Mouse (Mus musculus) C2C12 (cell line): ENCODE measurements around the gene Spry1. TPM values are rescaled to one million over a fixed set of nuclear protein-coding genes. Genes with fewer than 3 reads are reported as not detected.
"Not testable (repeated sequence)": the region's sequence is repeated elsewhere in the genome, so short reads cannot be mapped to it uniquely, and the experiment has no call there.

Experiments used
- H3K27me3 ChIP-seq: one replicate; pipeline ENCODE4 v1.6.1; 2011; ENCODE audit not compliant: control insufficient read depth, insufficient read depth, insufficient read length
- H3K36me3 ChIP-seq: one replicate; pipeline ENCODE4 v1.6.1; 2011; ENCODE audit not compliant: control insufficient read depth, insufficient read depth
- H3K4me3 ChIP-seq: one replicate; pipeline ENCODE4 v1.5.1; 2011; ENCODE audit warnings: mild to moderate bottlenecking, control low read depth; ENCODE audit not compliant: poor library complexity, insufficient read depth, severe bottlenecking
- H3K79me2 ChIP-seq: one replicate; pipeline ENCODE4 v1.6.1; 2011; ENCODE audit not compliant: control insufficient read depth, insufficient read depth
- H3K79me3 ChIP-seq: one replicate; pipeline ENCODE4 v1.6.1; 2011; ENCODE audit warnings: low read depth, control low read depth
- H3ac ChIP-seq: one replicate; pipeline ENCODE3; 2011; ENCODE audit warnings: low read depth; ENCODE audit not compliant: control insufficient read depth, insufficient read length
- CEBPB ChIP-seq: IDR thresholded peaks from one replicate; pipeline ENCODE4 v1.6.1; 2011; ENCODE audit warnings: low read depth, mild to moderate bottlenecking, control low read depth, moderate library complexity
- CTCF ChIP-seq: IDR thresholded peaks from one replicate; pipeline ENCODE4 v1.5.1; 2011; ENCODE audit not compliant: control insufficient read depth, insufficient read depth, insufficient read length
- FOSL1 ChIP-seq: IDR thresholded peaks from one replicate; pipeline ENCODE4 v1.8.0; 2011; ENCODE audit warnings: mild to moderate bottlenecking, low read length; ENCODE audit not compliant: poor library complexity, insufficient read depth, severe bottlenecking
- MAX ChIP-seq: IDR thresholded peaks from one replicate; pipeline ENCODE4 v1.6.1; 2011; ENCODE audit warnings: mild to moderate bottlenecking, control low read depth
- MYOD1 ChIP-seq: IDR thresholded peaks from one replicate; pipeline ENCODE4 v1.6.1; 2011; ENCODE audit warnings: low read depth; ENCODE audit not compliant: control insufficient read depth, insufficient read length
- MYOG ChIP-seq: IDR thresholded peaks from one replicate; pipeline ENCODE4 v1.6.1; 2011; ENCODE audit not compliant: control insufficient read depth, insufficient read length; ENCODE audit errors: extremely low read depth
- USF1 ChIP-seq: IDR thresholded peaks from one replicate; pipeline ENCODE4 v1.6.1; 2011; ENCODE audit warnings: low read depth, mild to moderate bottlenecking, control low read depth, moderate library complexity
- long read RNA-seq, 2 experiments: library from polyadenylated mRNA; unstranded; transcript quantifications; one replicate each; pipeline ENCODE4 v2.0.0; 2019 to 2020
- polyA plus RNA-seq: library from polyadenylated mRNA; unstranded; fragments of >200 nt; fragmentation: generic; extraction: Trizol; gene quantifications from one replicate; pipeline ENCODE4 v1.2.1, GENCODE M21; 2012; ENCODE audit warnings: missing spikeins

Spry1 gene
- polyA plus RNA-seq, result 1.4 TPM
- long read RNA-seq, experiment 1, partial matches to known transcripts, result 0 of 2 reads
- long read RNA-seq, experiment 1, other reads (novel, unspliced or antisense), result 2 of 2 reads
- long read RNA-seq, experiment 2, partial matches to known transcripts, result 0 of 1 reads
- long read RNA-seq, experiment 2, other reads (novel, unspliced or antisense), result 1 of 1 reads

DNA sequence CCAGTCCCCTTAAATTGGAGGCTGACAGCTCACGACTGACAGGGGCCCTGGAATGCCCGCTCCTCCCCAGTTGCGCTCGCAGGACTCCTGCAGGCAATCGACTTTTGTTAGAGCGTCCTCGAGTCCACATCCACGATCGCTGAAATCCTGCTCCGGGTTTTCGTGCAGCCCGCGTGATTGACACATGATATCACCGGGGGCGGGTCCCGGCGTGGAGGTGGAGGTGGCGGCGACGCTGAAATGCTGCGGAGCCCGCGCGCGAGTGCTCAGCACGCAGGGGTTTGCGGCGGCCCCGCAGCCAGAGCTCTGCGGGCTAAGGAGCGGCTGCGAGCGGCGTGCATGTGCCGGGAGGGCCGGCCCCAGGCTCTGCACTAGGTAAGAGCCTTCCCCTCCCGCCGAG, at the start of gene Spry1:
Gene Spry1, plus strand, starts transcription at position 258 of the 400 bp plus-strand sequence.
- Histone ChIP-seq H3K36me3 (no peaks in the 10 kb centered on the region), H3K79me2 (no peaks in the 10 kb centered on the region), H3ac (peak within 1 kb of the TSS; percentile 54), H3K4me3 (peak within 1 kb of the TSS; percentile 32), H3K79me3 (no peaks in the 10 kb centered on the region), H3K27me3 (no peaks in the 10 kb centered on the region)
- TF ChIP-seq CEBPB (no peak), MYOD1 (no peak), USF1 (no peak), MYOG (no peak), CTCF (no peak), FOSL1 (no peak), MAX (no peak)

- H3K36me3 ChIP-seq, result no peaks in the 10 kb centered on the region
- H3ac ChIP-seq, result no peak overlapping the region
- TF ChIP-seq USF1, result no peak
- no peak for TF ChIP-seq MAX
- TF ChIP-seq CTCF, result no peak
- no peak for TF ChIP-seq CEBPB
- no peak for TF ChIP-seq FOSL1
- no peak for TF ChIP-seq MYOG
- TF ChIP-seq MYOD1, result no peak
- no peaks in the 10 kb centered on the region for H3K79me2 ChIP-seq
- H3K27me3 ChIP-seq, result no peaks in the 10 kb centered on the region
- H3K4me3 ChIP-seq, result no peak overlapping the region
- no peaks in the 10 kb centered on the region for H3K79me3 ChIP-seq
Measured at GRCm38 (mm10) chr3:37595721-37596120, 44.0 kb upstream of the Spry1 start.

GRCm38 (mm10) chr3:37596519-37596918, 43.2 kb upstream of the Spry1 start:
- Histone ChIP-seq H3K79me2 (no peaks in the 10 kb centered on the region), H3ac (no peak overlapping the region), H3K79me3 (no peaks in the 10 kb centered on the region), H3K4me3 (no peak overlapping the region), H3K36me3 (no peaks in the 10 kb centered on the region), H3K27me3 (no peaks in the 10 kb centered on the region)
- no peak for TF ChIP-seq CTCF
- TF ChIP-seq MYOD1, result no peak
- TF ChIP-seq USF1, result no peak
- no peak for TF ChIP-seq FOSL1
- no peak for TF ChIP-seq MYOG
- TF ChIP-seq CEBPB, result no peak
- no peak for TF ChIP-seq MAX

GRCm38 (mm10) chr3:37597200-37597599, 42.5 kb upstream of the Spry1 start:
- H3K27me3 ChIP-seq, result no peaks in the 10 kb centered on the region
- H3K79me2 ChIP-seq, result no peaks in the 10 kb centered on the region
- H3K4me3 ChIP-seq, result no peak overlapping the region
- H3K36me3 ChIP-seq, result no peaks in the 10 kb centered on the region
- no peak overlapping the region for H3ac ChIP-seq
- H3K79me3 ChIP-seq, result no peaks in the 10 kb centered on the region
- TF ChIP-seq MAX (no peak), CTCF (no peak), MYOD1 (no peak), MYOG (no peak), USF1 (no peak), FOSL1 (no peak), CEBPB (no peak)

DNA sequence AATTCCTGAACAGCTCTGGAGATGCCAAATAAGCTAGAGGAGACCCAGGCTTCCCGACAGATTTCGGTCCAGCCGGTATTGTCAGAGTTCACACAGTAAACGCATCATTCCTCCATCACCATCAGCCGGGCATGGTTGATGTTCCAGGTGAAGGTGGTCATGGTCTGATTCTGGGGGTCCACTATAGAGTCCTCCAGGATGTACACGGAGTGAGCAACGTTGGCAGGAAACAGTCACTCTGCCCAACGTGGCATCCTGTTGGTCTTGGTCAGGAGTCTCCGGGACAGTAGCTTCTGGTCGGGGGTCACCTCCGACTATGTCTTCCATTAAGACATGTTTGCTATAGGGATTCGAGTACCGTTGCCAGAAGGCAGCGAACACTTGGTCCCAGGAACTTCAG, 40.1 kb upstream of the Spry1 start:
- not testable (repeated sequence) for H3ac ChIP-seq, H3K4me3 ChIP-seq, H3K79me3 ChIP-seq, H3K36me3 ChIP-seq, H3K79me2 ChIP-seq, H3K27me3 ChIP-seq

DNA sequence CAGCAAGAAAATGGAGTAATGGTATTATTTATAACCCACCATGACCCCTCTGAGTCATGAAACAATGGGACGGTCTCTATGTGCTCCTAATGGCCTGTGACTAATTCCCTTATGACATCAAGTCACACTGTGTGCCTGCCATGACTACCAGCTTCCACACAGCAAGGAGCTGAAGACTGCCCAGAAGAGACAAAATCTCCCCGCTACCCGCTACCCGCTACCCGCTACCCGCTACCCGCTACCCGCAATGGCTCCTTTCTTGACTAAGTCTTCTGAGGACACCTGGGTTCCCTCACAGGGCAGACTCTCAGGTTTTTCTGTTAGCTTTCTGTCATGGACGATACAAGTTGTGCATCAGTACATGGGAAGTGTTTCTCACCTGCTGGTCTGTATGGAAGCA, 37.4 kb upstream of the Spry1 start:
- Histone ChIP-seq H3K36me3 (no peaks in the 10 kb centered on the region), H3K79me3 (no peaks in the 10 kb centered on the region), H3K27me3 (no peaks in the 10 kb centered on the region), H3K4me3 (no peak overlapping the region), H3ac (no peak overlapping the region), H3K79me2 (no peaks in the 10 kb centered on the region)
- TF ChIP-seq MAX, result no peak
- TF ChIP-seq FOSL1, result no peak
- TF ChIP-seq MYOD1, result no peak
- TF ChIP-seq CTCF, result no peak
- TF ChIP-seq MYOG, result no peak
- TF ChIP-seq USF1, result no peak
- no peak for TF ChIP-seq CEBPB
